Mouse (Mus musculus) megakaryocyte-erythroid progenitor cell, adult 5-6 weeks (primary cell): ENCODE measurements at regions not wholly inside any gene's neighbourhood (a gene's known extent, or its start where the extent isn't known, plus 50 kb on each side); places are given as distances from the start of the nearest gene placed in this dataset.

Source experiments
- ATAC-seq: replicated peaks from 2 replicates; pipeline ENCODE4 v1.8.0; 2016; ENCODE audit warnings: mild to moderate bottlenecking, inconsistent platforms; ENCODE audit not compliant: severe bottlenecking, poor library complexity, low FRiP score, low TSS enrichment

- no peak for ATAC-seq
Observed at GRCm38 (mm10) chr6:31630009-31630408, 66.2 kb upstream of the Podxl start.

- ATAC-seq = no peak
Observed at GRCm38 (mm10) chr6:31627912-31628311, 64.1 kb upstream of the Podxl start.

- peak; percentile 75 for ATAC-seq
Observed at GRCm38 (mm10) chr6:31625055-31625454, 61.3 kb upstream of the Podxl start.

GRCm38 (mm10) chr6:31624374-31624773 is 60.6 kb upstream of the Podxl start:
- ATAC-seq = no peak

- no peak for ATAC-seq
Observed at GRCm38 (mm10) chr6:31621023-31621422, 57.2 kb upstream of the Podxl start.

GRCm38 (mm10) chr6:31618852-31619251 is 55.1 kb upstream of the Podxl start:
- ATAC-seq = no peak

- ATAC-seq = no peak
Observed at GRCm38 (mm10) chr6:31617341-31617740, 53.6 kb upstream of the Podxl start.

- ATAC-seq = no peak
Observed at GRCm38 (mm10) chr6:31615426-31615970, 51.7 kb upstream of the Podxl start.

GRCm38 (mm10) chr6:31614563-31614962 is 50.8 kb upstream of the Podxl start:
- ATAC-seq = no peak

GRCm38 (mm10) chr6:31613590-31614319 is 50.0 kb upstream of the Podxl start:
- peak; percentile 64 for ATAC-seq
